Mouse (Mus musculus) embryonic fibroblast, embryonic 13.5 days (primary cell): ENCODE data around the gene Triap1. TPM values are rescaled to one million over a fixed set of nuclear protein-coding genes. Genes with fewer than 3 reads are reported as not detected.

Experiments used
- H3K27ac ChIP-seq: 2 replicates; pipeline ENCODE4 v1.5.1; 2012; ENCODE audit warnings: low read length, control low read depth, inconsistent platforms; ENCODE audit not compliant: insufficient read depth
- H3K4me1 ChIP-seq: 2 replicates; pipeline ENCODE4 v1.6.1; 2011; ENCODE audit warnings: low read length; ENCODE audit not compliant: control insufficient read depth, insufficient read depth
- H3K4me3 ChIP-seq: 2 replicates; pipeline ENCODE4 v1.5.1; 2011; ENCODE audit warnings: mild to moderate bottlenecking, control low read depth, low read length; ENCODE audit not compliant: insufficient read depth
- CTCF ChIP-seq: IDR thresholded peaks from 2 replicates; pipeline ENCODE4 v1.5.1; 2011; ENCODE audit warnings: mild to moderate bottlenecking, control low read depth, low read length, moderate library complexity, borderline replicate concordance; ENCODE audit not compliant: insufficient read depth
- POLR2A ChIP-seq: IDR thresholded peaks from 2 replicates; pipeline ENCODE4 v1.6.1; 2011; ENCODE audit warnings: low read depth, mild to moderate bottlenecking, control low read depth, low read length, moderate library complexity
- polyA plus RNA-seq: library from polyadenylated mRNA; stranded (reverse); fragments of >200 nt; gene quantifications from 2 replicates; pipeline ENCODE4 v1.2.4, GENCODE M21; 2011; ENCODE audit warnings: low read depth; ENCODE audit not compliant: missing spikeins, insufficient read length

The Triap1 gene
- polyA plus RNA-seq, 1 experiment, result 20.5 TPM

GRCm38 (mm10) chr5:115327610-115328548, 13.1 kb upstream of the Triap1 start:
- H3K27ac ChIP-seq, result 0 out of 2 replicates have a peak overlapping the region, but pooled peaks have one; percentile 1
- TF ChIP-seq CTCF, result no peak
- TF ChIP-seq POLR2A, result no peak

GRCm38 (mm10) chr5:115330955-115331354, 10.1 kb upstream of the Triap1 start:
- H3K4me1 ChIP-seq, result no peaks in the 10 kb centered on the region; the same call in 1 of the 2 replicates
- TF ChIP-seq CTCF (no peak), POLR2A (no peak)
- no peak overlapping the region for H3K4me3 ChIP-seq

More at GRCm38 (mm10) chr5:115327610-115328548, 13.1 kb upstream of the Triap1 start:
- Histone ChIP-seq H3K4me1 (no peaks in the 10 kb centered on the region), H3K4me3 (peak overlapping the region; percentile 77)

GRCm38 (mm10) chr5:115333626-115334025, 7.4 kb upstream of the Triap1 start:
- Histone ChIP-seq H3K27ac (no peak overlapping the region), H3K4me3 (no peak overlapping the region), H3K4me1 (no peaks in the 10 kb centered on the region; the same call in 1 of the 2 replicates)
- no peak for TF ChIP-seq CTCF
- TF ChIP-seq POLR2A, result no peak

More at GRCm38 (mm10) chr5:115330955-115331354, 10.1 kb upstream of the Triap1 start:
- no peak overlapping the region for H3K27ac ChIP-seq

DNA sequence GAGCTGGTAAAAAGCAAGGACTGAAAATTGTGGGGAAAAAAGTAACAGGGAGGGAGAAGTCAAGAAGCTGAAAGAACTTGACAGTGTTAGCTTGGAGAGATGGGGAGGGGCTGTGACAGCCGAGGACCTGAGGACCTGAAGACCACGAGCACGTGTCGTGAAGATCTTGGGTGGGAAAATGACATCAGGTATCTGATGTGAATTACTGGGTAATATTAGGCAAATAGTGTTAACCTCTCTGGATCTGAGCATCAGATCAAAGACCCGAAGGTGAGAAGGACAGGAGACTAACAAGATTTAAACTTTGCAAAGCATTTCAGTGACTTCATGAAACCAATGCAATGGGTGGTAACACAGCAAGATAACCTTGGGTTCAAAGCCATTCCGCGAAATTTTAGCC, 1.0 kb upstream of the Triap1 start:
- TF ChIP-seq CTCF, result no peak
- Histone ChIP-seq H3K4me3 (peak overlapping the region; percentile 88), H3K4me1 (peaks cover 10% of the 10 kb centered on the region; the same call in 1 of the 2 replicates), H3K27ac (no peak overlapping the region)

- no peak for TF ChIP-seq CTCF
- TF ChIP-seq POLR2A, result no peak
- Histone ChIP-seq H3K4me1 (peaks cover 10% of the 10 kb centered on the region; the same call in 1 of the 2 replicates), H3K27ac (no peak overlapping the region), H3K4me3 (peak overlapping the region; percentile 88)
Observed at GRCm38 (mm10) chr5:115341314-115342165, 515 bp downstream of the Triap1 start.

DNA sequence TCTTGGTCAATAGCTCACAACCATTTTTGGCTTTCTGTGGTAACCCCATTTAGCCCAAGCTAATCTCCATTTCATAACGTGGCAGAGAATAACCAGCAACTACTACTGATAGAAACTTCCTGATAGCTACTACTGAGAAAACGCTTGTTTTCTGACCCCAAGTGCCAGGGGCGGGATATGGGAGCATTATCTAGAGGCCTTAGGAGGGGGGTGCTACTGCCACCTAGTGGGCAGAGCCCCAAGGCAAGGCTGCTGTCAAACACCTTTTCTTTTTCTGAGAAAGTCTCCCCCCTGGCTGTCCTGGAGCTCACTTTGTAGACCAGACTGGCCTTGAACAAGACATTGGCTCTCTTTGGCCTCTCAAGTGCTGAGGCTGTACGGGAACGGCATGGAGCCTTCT, 6.5 kb downstream of the Triap1 start:
- peaks cover 7% of the 10 kb centered on the region; the same call in 1 of the 2 replicates for H3K4me1 ChIP-seq
- peak overlapping the region; percentile 98 for H3K4me3 ChIP-seq
- H3K27ac ChIP-seq, result no peak overlapping the region
- TF ChIP-seq POLR2A (no peak), CTCF (peak; percentile 52; the same call in 1 of the 2 replicates)

GRCm38 (mm10) chr5:115348546-115349224, 7.7 kb downstream of the Triap1 start, which contains the start of gene Cox6a1:
Cox6a1 (minus strand) TSS chr5:115348981.
- TF ChIP-seq CTCF (no peak), POLR2A (peak; percentile 77)
- Histone ChIP-seq H3K4me3 (peak within 1 kb of the TSS; percentile 98), H3K27ac (peak within 1 kb of the TSS; percentile 62), H3K4me1 (peaks cover 5% of the 10 kb centered on the region; the same call in 1 of the 2 replicates)

DNA sequence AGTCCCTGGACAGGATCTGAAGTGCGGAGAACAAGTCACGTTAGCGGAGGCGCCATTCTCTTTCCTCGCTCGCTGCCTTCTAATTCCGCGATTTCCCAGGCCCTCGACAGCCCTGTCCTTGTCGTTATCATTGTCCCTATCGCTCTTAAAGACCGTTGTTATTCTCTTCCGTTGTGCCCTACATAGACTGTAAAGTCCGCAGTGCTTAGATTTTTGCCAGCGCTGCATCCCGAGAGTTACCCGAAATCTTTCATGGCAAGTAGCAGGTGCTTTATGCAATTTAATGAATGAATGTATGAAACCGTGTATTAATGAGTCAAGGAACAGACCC, 8.2 kb downstream of the Triap1 start:
- TF ChIP-seq POLR2A, result no peak
- no peak for TF ChIP-seq CTCF
- peak overlapping the region; percentile 62 for H3K27ac ChIP-seq
- peaks cover 5% of the 10 kb centered on the region; the same call in 1 of the 2 replicates for H3K4me1 ChIP-seq
- H3K4me3 ChIP-seq, result peak overlapping the region; percentile 84

GRCm38 (mm10) chr5:115351348-115351747, 10.3 kb downstream of the Triap1 start:
- TF ChIP-seq POLR2A (no peak), CTCF (no peak)
- Histone ChIP-seq H3K27ac (no peak overlapping the region), H3K4me3 (no peak overlapping the region), H3K4me1 (peaks cover 5% of the 10 kb centered on the region; the same call in 1 of the 2 replicates)
